In genomic region chr17:15310465-15310864, GRCm38 (mm10) we compare ENCODE assay signal across 28 mouse cellular contexts.
DNase-seq lines count a peak whose midpoint lies in the region; ATAC-seq and TF ChIP-seq lines count a peak whose summit lies in the region.
"Had no signal": no experiment of that assay in that cellular context is flagged by ENCODE, and none has a peak within 500 bp of the region (broad histone marks: within the 10 kb centered on the region; RNA-seq: fewer than 3 reads in every experiment).

No protein-coding gene starts in this region.

- DNase-seq in forebrain, embryonic 10.5 days (ENCODE audit: extremely low spot score, low spot score), result peak; percentile 36
- no peak for DNase-seq in forebrain, embryonic 14.5 days (ENCODE audit: low spot score)
- peak; percentile 81 for DNase-seq in midbrain, embryonic 10.5 days (ENCODE audit: low spot score)
- no peak for DNase-seq in hindbrain, postnatal 0 days (ENCODE audit: low spot score)
- no peak for DNase-seq in layer of hippocampus, adult 11-12 months (ENCODE audit: low spot score)
- no peak for DNase-seq in cerebellum, postnatal 36 days
- DNase-seq: adrenal gland, postnatal 10 days; cerebellum, adult 11 months; cerebellum, adult 9-10 months; heart, postnatal 36 days; kidney, adult 11 months; kidney, postnatal 14 days; liver, postnatal 0 days; right cerebral cortex, postnatal 4 days; thymus, adult 18-20 months; thymus, postnatal 25 days had no signal

- H3K36me3 ChIP-seq in forebrain, embryonic 10.5 days (replicated peaks), result no peaks in the 10 kb centered on the region
- H3K36me3 ChIP-seq in forebrain, embryonic 14.5 days (ENCODE audit: control insufficient read depth, insufficient read depth, low read length), result no peaks in the 10 kb centered on the region
- H3K36me3 ChIP-seq in midbrain, embryonic 10.5 days, result no peaks in the 10 kb centered on the region
- no peaks in the 10 kb centered on the region for H3K36me3 ChIP-seq in midbrain, embryonic 15.5 days (replicated peaks)
- H3K36me3 ChIP-seq in hindbrain, postnatal 0 days (ENCODE audit: insufficient read depth, low read length), result no peaks in the 10 kb centered on the region
- H3K36me3 ChIP-seq in midbrain, embryonic 16.5 days (ENCODE audit: control insufficient read depth, insufficient read depth, low read length), result no peaks in the 10 kb centered on the region
- H3K36me3 ChIP-seq: G1E; heart, embryonic 10.5 days; heart, embryonic 15.5 days; liver, embryonic 12.5 days had no signal

- peaks cover 17% of the 10 kb centered on the region for H3K4me1 ChIP-seq in forebrain, embryonic 10.5 days
- no peaks in the 10 kb centered on the region for H3K4me1 ChIP-seq in forebrain, embryonic 14.5 days (ENCODE audit: control insufficient read depth, insufficient read depth, low read length)
- H3K4me1 ChIP-seq in midbrain, embryonic 10.5 days, result peaks cover 29% of the 10 kb centered on the region
- no peaks in the 10 kb centered on the region for H3K4me1 ChIP-seq in midbrain, embryonic 15.5 days
- H3K4me1 ChIP-seq in hindbrain, postnatal 0 days (ENCODE audit: insufficient read depth, low read length), result no peaks in the 10 kb centered on the region
- H3K4me1 ChIP-seq in midbrain, embryonic 16.5 days (ENCODE audit: control insufficient read depth, insufficient read depth, low read length), result no peaks in the 10 kb centered on the region
- H3K4me1 ChIP-seq: heart, embryonic 15.5 days; liver, embryonic 12.5 days had no signal

- H3K27me3 ChIP-seq in forebrain, embryonic 10.5 days (ENCODE audit: poor library complexity, severe bottlenecking), result no peaks in the 10 kb centered on the region
- no peaks in the 10 kb centered on the region for H3K27me3 ChIP-seq in forebrain, embryonic 14.5 days (replicated peaks; ENCODE audit: control insufficient read depth, insufficient read depth, low read length)
- no peaks in the 10 kb centered on the region for H3K27me3 ChIP-seq in midbrain, embryonic 10.5 days (ENCODE audit: low read depth, poor library complexity, severe bottlenecking)
- H3K27me3 ChIP-seq in midbrain, embryonic 15.5 days (replicated peaks), result no peaks in the 10 kb centered on the region
- H3K27me3 ChIP-seq in hindbrain, postnatal 0 days (ENCODE audit: insufficient read depth, low read length), result no peaks in the 10 kb centered on the region
- H3K27me3 ChIP-seq in midbrain, embryonic 16.5 days (ENCODE audit: control insufficient read depth, insufficient read depth, low read depth, low read length), result no peaks in the 10 kb centered on the region
- H3K27me3 ChIP-seq: heart, embryonic 15.5 days; liver, embryonic 12.5 days had no signal

- H3K4me3 ChIP-seq in forebrain, embryonic 10.5 days, result no peak overlapping the region
- no peak overlapping the region for H3K4me3 ChIP-seq in forebrain, embryonic 14.5 days (ENCODE audit: low read depth, low read length)
- H3K4me3 ChIP-seq in midbrain, embryonic 10.5 days, result no peak overlapping the region
- H3K4me3 ChIP-seq in midbrain, embryonic 15.5 days, result no peak overlapping the region
- no peak overlapping the region for H3K4me3 ChIP-seq in hindbrain, postnatal 0 days (ENCODE audit: low read length)
- H3K4me3 ChIP-seq in midbrain, embryonic 16.5 days (ENCODE audit: low read depth, low read length), result no peak overlapping the region
- H3K4me3 ChIP-seq: heart, embryonic 10.5 days; heart, embryonic 15.5 days; layer of hippocampus, adult 2 months; left cerebral cortex, adult 2 months; liver, embryonic 12.5 days had no signal

- no peak for ATAC-seq in forebrain, embryonic 14.5 days
- ATAC-seq in midbrain, embryonic 15.5 days (replicated peaks), result no peak
- peak; percentile 79 for ATAC-seq in hindbrain, postnatal 0 days
- ATAC-seq in midbrain, embryonic 16.5 days, result peak; percentile 45; the same call in 1 of the 2 replicates
- ATAC-seq: forebrain, embryonic 16.5 days; inflammation-experienced regulatory T-cells, adult 6 months; liver, embryonic 12.5 days; liver, postnatal 0 days had no signal

- no peak overlapping the region for H3K4me2 ChIP-seq in forebrain, embryonic 14.5 days (ENCODE audit: low read length)
- no peak overlapping the region for H3K4me2 ChIP-seq in midbrain, embryonic 15.5 days
- no peak overlapping the region for H3K4me2 ChIP-seq in hindbrain, postnatal 0 days (ENCODE audit: low read depth, low read length)
- no peak overlapping the region for H3K4me2 ChIP-seq in midbrain, embryonic 16.5 days (ENCODE audit: low read length)
- H3K4me2 ChIP-seq: heart, embryonic 15.5 days; liver, embryonic 12.5 days had no signal

- 0 out of 2 replicates have a peak overlapping the region, but pooled peaks have one; percentile 30 for H3K27ac ChIP-seq in forebrain, embryonic 10.5 days
- no peak overlapping the region for H3K27ac ChIP-seq in forebrain, embryonic 14.5 days (ENCODE audit: low read depth, low read length)
- H3K27ac ChIP-seq in midbrain, embryonic 10.5 days (replicated peaks), result peak overlapping the region; percentile 67
- H3K27ac ChIP-seq in midbrain, embryonic 15.5 days, result no peak overlapping the region
- H3K27ac ChIP-seq in hindbrain, postnatal 0 days, result no peak overlapping the region
- no peak overlapping the region for H3K27ac ChIP-seq in midbrain, embryonic 16.5 days (ENCODE audit: low read length)
- H3K27ac ChIP-seq: heart, embryonic 10.5 days; heart, embryonic 15.5 days; layer of hippocampus, adult 2 months; left cerebral cortex, adult 2 months; liver, embryonic 12.5 days; macrophage; stomach, postnatal 0 days had no signal

- 78% methylated on average over 2 of the region's 2 CpGs for WGBS in forebrain, embryonic 10.5 days
- WGBS in forebrain, embryonic 14.5 days, result 77% methylated on average over 2 of the region's 2 CpGs
- 43% methylated on average over 2 of the region's 2 CpGs for WGBS in midbrain, embryonic 10.5 days
- 46% methylated on average over 2 of the region's 2 CpGs for WGBS in midbrain, embryonic 15.5 days
- 59% methylated on average over 2 of the region's 2 CpGs for WGBS in hindbrain, postnatal 0 days
- WGBS in midbrain, embryonic 16.5 days, result 40% methylated on average over 2 of the region's 2 CpGs

- no peak overlapping the region for H3K9ac ChIP-seq in forebrain, embryonic 14.5 days (ENCODE audit: low read length)
- H3K9ac ChIP-seq in midbrain, embryonic 15.5 days, result no peak overlapping the region
- H3K9ac ChIP-seq in hindbrain, postnatal 0 days (replicated peaks; ENCODE audit: low read length), result no peak overlapping the region
- no peak overlapping the region for H3K9ac ChIP-seq in midbrain, embryonic 16.5 days (ENCODE audit: low read depth, low read length)
- H3K9ac ChIP-seq: heart, embryonic 15.5 days; liver, embryonic 12.5 days; liver, postnatal 0 days had no signal

- TF ChIP-seq CTCF in hindbrain, postnatal 0 days (IDR thresholded peaks at IDR 0.05; ENCODE audit: low read depth), result no peak

- no peaks in the 10 kb centered on the region for H3K9me3 ChIP-seq in forebrain, embryonic 10.5 days
- no peaks in the 10 kb centered on the region for H3K9me3 ChIP-seq in forebrain, embryonic 14.5 days (replicated peaks; ENCODE audit: control insufficient read depth, low read length)
- H3K9me3 ChIP-seq in midbrain, embryonic 10.5 days (replicated peaks), result no peaks in the 10 kb centered on the region
- no peaks in the 10 kb centered on the region for H3K9me3 ChIP-seq in midbrain, embryonic 15.5 days
- H3K9me3 ChIP-seq in hindbrain, postnatal 0 days (ENCODE audit: low read length), result no peaks in the 10 kb centered on the region
- H3K9me3 ChIP-seq in midbrain, embryonic 16.5 days (replicated peaks; ENCODE audit: control insufficient read depth, low read length, poor library complexity, severe bottlenecking), result no peaks in the 10 kb centered on the region
- H3K9me3 ChIP-seq: G1E; heart, embryonic 10.5 days; heart, embryonic 15.5 days; liver, embryonic 12.5 days had no signal

Comparison
In these comparisons a context has a peak if more than half of its experiments do, and no peak if none do; other contexts are left out.
1. DNase-seq: peak in forebrain, embryonic 10.5 days (single experiment) and midbrain, embryonic 10.5 days (single experiment); none in forebrain, embryonic 14.5 days (single experiment), hindbrain, postnatal 0 days (single experiment), layer of hippocampus, adult 11-12 months (single experiment) and cerebellum, postnatal 36 days (0 of 2).
2. H3K27ac ChIP-seq: peak in forebrain, embryonic 10.5 days (single experiment) and midbrain, embryonic 10.5 days (single experiment); none in forebrain, embryonic 14.5 days (single experiment), midbrain, embryonic 15.5 days (single experiment), hindbrain, postnatal 0 days (single experiment) and midbrain, embryonic 16.5 days (single experiment).
3. ATAC-seq: peak in hindbrain, postnatal 0 days (single experiment) and midbrain, embryonic 16.5 days (single experiment); none in forebrain, embryonic 14.5 days (single experiment) and midbrain, embryonic 15.5 days (single experiment).